Mouse (Mus musculus) kidney, postnatal 0 days (tissue): ENCODE results near the gene Duox2. TPM values are rescaled to one million over a fixed set of nuclear protein-coding genes. Genes with fewer than 3 reads are reported as not detected.
A peak's percentile ranks its signal among the peaks of the same experiment; 100 is the strongest.

Experiments used
- ATAC-seq: fragments of 200-750 bp; cut with Nextera tagmentation; replicated peaks from 2 replicates; pipeline ENCODE4 v1.8.0; 2017; ENCODE audit warnings: low read depth, moderate number of reproducible peaks, moderate TSS enrichment, moderate library complexity; ENCODE audit not compliant: low FRiP score
- DNase-seq: peaks from one replicate; pipeline ENCODE4 v3.0.0-alpha.2; 2016; ENCODE audit warnings: low spot score
- H3K27ac ChIP-seq: fragments of 300-500 bp; sonication (generic); 2 replicates; pipeline ENCODE4 v1.5.1; 2014; ENCODE audit warnings: mild to moderate bottlenecking
- H3K27me3 ChIP-seq: fragments of 300-500 bp; sonication (generic); 2 replicates; pipeline ENCODE4 v1.6.1; 2014; ENCODE audit warnings: low read length, mixed read lengths; ENCODE audit not compliant: insufficient read depth
- H3K36me3 ChIP-seq: fragments of 300-500 bp; sonication (generic); 2 replicates; pipeline ENCODE4 v1.6.1; 2014; ENCODE audit warnings: low read length, mixed read lengths; ENCODE audit not compliant: insufficient read depth
- H3K4me1 ChIP-seq: fragments of 300-500 bp; sonication (generic); replicated peaks from 2 replicates; pipeline ENCODE4 v1.6.1; 2014; ENCODE audit warnings: antibody characterized with exemption, low read length, mixed read lengths; ENCODE audit not compliant: insufficient read depth
- H3K4me2 ChIP-seq: fragments of 300-500 bp; sonication (generic); 2 replicates; pipeline ENCODE4 v1.6.1; 2014; ENCODE audit warnings: mild to moderate bottlenecking, low read length, moderate library complexity, mixed read lengths
- H3K4me3 ChIP-seq: fragments of 300-500 bp; sonication (generic); replicated peaks from 2 replicates; pipeline ENCODE4 v1.5.1; 2014; ENCODE audit warnings: low read depth, low read length
- H3K9ac ChIP-seq: fragments of 300-500 bp; sonication (generic); 2 replicates; pipeline ENCODE4 v1.6.1; 2014; ENCODE audit warnings: low read depth, low read length
- H3K9me3 ChIP-seq: fragments of 300-500 bp; sonication (generic); replicated peaks from 2 replicates; pipeline ENCODE4 v1.6.1; 2016; ENCODE audit warnings: low read length, inconsistent platforms, mixed read lengths
- CTCF ChIP-seq: IDR thresholded peaks from 2 replicates; pipeline ENCODE4 v1.5.1; 2016; ENCODE audit warnings: antibody characterized with exemption, low read depth, mild to moderate bottlenecking, moderate library complexity
- whole genome bisulfite sequencing: fragments of 180-500 bp; shearing (Covaris S2); extraction: QIAGEN DNeasy Blood & Tissue Kit; methylation state at CpG from one replicate; pipeline ENCODE4 v1.1.7; 2014; 5-methylcytosine and 5-hydroxymethylcytosine counted together
- polyA plus RNA-seq: library from polyadenylated mRNA; unstranded; fragments of >200 nt; fragmentation: Nextera tagmentation; extraction: Ambion mirVana; gene quantifications from 2 replicates; pipeline ENCODE4 v1.2.1, GENCODE M21; 2015

The Duox2 gene
- polyA plus RNA-seq, 1 experiment from 2014 or later = 0.04 TPM

GRCm38 (mm10) chr2:122234611-122235288 lies 63.5 kb downstream of the Duox2 start, which contains the start of gene Sord:
Gene Sord (plus strand): TSS chr2:122234749.
- ATAC-seq (peak; percentile 92), DNase-seq (peak; percentile 88)
- Histone ChIP-seq H3K27me3 (no peaks in the 10 kb centered on the region), H3K9ac (peak within 1 kb of the TSS; percentile 53), H3K4me3 (peak within 1 kb of the TSS; percentile 44), H3K9me3 (no peaks in the 10 kb centered on the region), H3K27ac (peak within 1 kb of the TSS; percentile 42), H3K4me2 (peak within 1 kb of the TSS; percentile 57), H3K36me3 (no peaks in the 10 kb centered on the region), H3K4me1 (no peaks in the 10 kb centered on the region)
- WGBS = 1% methylated on average over 35 of the region's 35 CpGs
- peak; percentile 8; the same call in 1 of the 2 replicates for TF ChIP-seq CTCF

- ATAC-seq (no peak), DNase-seq (peak; percentile 82)
- no peaks in the 10 kb centered on the region for H3K36me3 ChIP-seq
- no peak for TF ChIP-seq CTCF
- peak overlapping the region; percentile 44 for H3K4me3 ChIP-seq
- H3K27me3 ChIP-seq = no peaks in the 10 kb centered on the region
- H3K27ac ChIP-seq = peak overlapping the region; percentile 42; the same call in 1 of the 2 replicates
- H3K9ac ChIP-seq = peak overlapping the region; percentile 53
- H3K9me3 ChIP-seq = no peaks in the 10 kb centered on the region
- no peaks in the 10 kb centered on the region for H3K4me1 ChIP-seq
- H3K4me2 ChIP-seq = peak overlapping the region; percentile 57
- WGBS = 5% methylated on average over 26 of the region's 26 CpGs
These were observed 64.3 kb downstream of the Duox2 start for GRCm38 (mm10) chr2:122233759-122234557.

- H3K4me3 ChIP-seq = no peak overlapping the region
- no peaks in the 10 kb centered on the region for H3K9me3 ChIP-seq
- peak overlapping the region; percentile 57; the same call in 1 of the 2 replicates for H3K4me2 ChIP-seq
- ATAC-seq (no peak), DNase-seq (no peak)
- H3K27me3 ChIP-seq = no peaks in the 10 kb centered on the region
- no peaks in the 10 kb centered on the region for H3K4me1 ChIP-seq
- no peak for TF ChIP-seq CTCF
- no peaks in the 10 kb centered on the region for H3K36me3 ChIP-seq
- H3K27ac ChIP-seq = no peak overlapping the region
- WGBS = 52% methylated on average over 5 of the region's 5 CpGs
- no peak overlapping the region for H3K9ac ChIP-seq
These were observed 64.9 kb downstream of the Duox2 start for GRCm38 (mm10) chr2:122233341-122233740.

GRCm38 (mm10) chr2:122231616-122232015 lies 66.6 kb downstream of the Duox2 start:
- no peak for DNase-seq
- Histone ChIP-seq H3K4me2 (no peak overlapping the region), H3K4me3 (no peak overlapping the region), H3K27ac (no peak overlapping the region), H3K9ac (no peak overlapping the region), H3K9me3 (no peaks in the 10 kb centered on the region), H3K27me3 (no peaks in the 10 kb centered on the region), H3K36me3 (no peaks in the 10 kb centered on the region), H3K4me1 (no peaks in the 10 kb centered on the region)
- ATAC-seq = no peak
- TF ChIP-seq CTCF = no peak
- WGBS = 91% methylated on average over 9 of the region's 9 CpGs

GRCm38 (mm10) chr2:122230395-122230794 lies 67.9 kb downstream of the Duox2 start:
- no peaks in the 10 kb centered on the region for H3K27me3 ChIP-seq
- no peak overlapping the region for H3K4me3 ChIP-seq
- WGBS = 83% methylated on average over 6 of the region's 6 CpGs
- ATAC-seq (no peak), DNase-seq (no peak)
- no peak overlapping the region for H3K4me2 ChIP-seq
- no peak overlapping the region for H3K27ac ChIP-seq
- TF ChIP-seq CTCF = no peak
- H3K9me3 ChIP-seq = no peaks in the 10 kb centered on the region
- H3K9ac ChIP-seq = no peak overlapping the region
- no peaks in the 10 kb centered on the region for H3K4me1 ChIP-seq
- no peaks in the 10 kb centered on the region for H3K36me3 ChIP-seq

Other genes starting within 250 kb of the Duox2 start
- 6.0 TPM in 2 replicates for gene Spg11, start 180.1 kb downstream of the Duox2 start, polyA plus RNA-seq
- gene B2m, start 150.8 kb downstream of the Duox2 start, polyA plus RNA-seq = 437 and 500 TPM in 2 replicates
- gene Trim69, start 137.7 kb downstream of the Duox2 start, polyA plus RNA-seq = not detected in 2 replicates
- gene Patl2, start 112.3 kb downstream of the Duox2 start, polyA plus RNA-seq = 0.04 and 0.06 TPM in 2 replicates
- gene Terb2, start 112.2 kb downstream of the Duox2 start, polyA plus RNA-seq = not detected in 2 replicates
- gene Sord, start 63.7 kb downstream of the Duox2 start, polyA plus RNA-seq = 127 and 144 TPM in 2 replicates
- gene Duoxa2, start 451 bp upstream of the Duox2 start, polyA plus RNA-seq = not detected in 2 replicates
- gene Duoxa1, start 15.3 kb upstream of the Duox2 start, polyA plus RNA-seq = 0.15 TPM in 1 of 2 replicates, not detected in the other
- not detected in 2 replicates for gene Duox1, start 17.2 kb upstream of the Duox2 start, polyA plus RNA-seq
- gene Shf, start 70.7 kb upstream of the Duox2 start, polyA plus RNA-seq = 1.3 and 2.3 TPM in 2 replicates
- 0.46 and 0.55 TPM in 2 replicates for gene Slc28a2, start 128.0 kb upstream of the Duox2 start, polyA plus RNA-seq
- 0.08 TPM in 1 of 2 replicates, not detected in the other for gene Gm14085, start 186.5 kb upstream of the Duox2 start, polyA plus RNA-seq